Mouse (Mus musculus): Measurements from ENCODE around the gene Hrh2. TPM values are rescaled to one million over a fixed set of nuclear protein-coding genes. Genes with fewer than 3 reads are reported as not detected.

Gene Hrh2
- total RNA-seq, 2 experiments from 2014 or later, result 0.12 TPM

DNA sequence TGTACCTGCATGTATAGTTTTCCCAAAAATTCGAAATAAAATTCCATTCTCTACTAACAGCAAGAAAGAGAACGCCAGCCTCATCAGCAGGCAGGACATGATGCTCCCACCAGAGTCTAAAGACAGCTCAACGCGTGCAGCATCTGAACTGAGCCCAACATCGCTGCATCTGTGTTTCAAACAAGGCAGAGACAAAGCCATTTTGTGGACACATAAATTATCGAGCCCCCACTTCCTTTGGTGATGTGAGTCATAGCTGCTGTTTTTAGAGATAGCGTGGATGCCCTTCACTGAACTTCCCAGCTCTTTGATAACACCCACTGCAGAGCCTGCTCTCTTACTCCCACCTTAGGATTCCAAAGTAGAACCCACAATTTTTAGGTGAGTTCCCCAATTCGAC lies 16.5 kb upstream of the Hrh2 start:
- intact Hi-C loops (cut with DNase I), result loop anchor here (5.0 kb wide), 1 partner anchor 52 kb away; no protein-coding TSS in a partner anchor
- no peak for DNase-seq

GRCm38 (mm10) chr13:54176406-54177020 lies 15.4 kb upstream of the Hrh2 start:
- intact Hi-C loops (cut with DNase I), result loop anchor here (5.0 kb wide), 1 partner anchor 51 kb away; no protein-coding TSS in a partner anchor
- peak in 1 of 2 experiments; percentile 18 for DNase-seq

GRCm38 (mm10) chr13:54177346-54177745 lies 14.6 kb upstream of the Hrh2 start:
- DNase-seq, result no peak
- intact Hi-C loops (cut with DNase I), result loop anchor here (5.0 kb wide), 1 partner anchor 50 kb away; no protein-coding TSS in a partner anchor

DNA sequence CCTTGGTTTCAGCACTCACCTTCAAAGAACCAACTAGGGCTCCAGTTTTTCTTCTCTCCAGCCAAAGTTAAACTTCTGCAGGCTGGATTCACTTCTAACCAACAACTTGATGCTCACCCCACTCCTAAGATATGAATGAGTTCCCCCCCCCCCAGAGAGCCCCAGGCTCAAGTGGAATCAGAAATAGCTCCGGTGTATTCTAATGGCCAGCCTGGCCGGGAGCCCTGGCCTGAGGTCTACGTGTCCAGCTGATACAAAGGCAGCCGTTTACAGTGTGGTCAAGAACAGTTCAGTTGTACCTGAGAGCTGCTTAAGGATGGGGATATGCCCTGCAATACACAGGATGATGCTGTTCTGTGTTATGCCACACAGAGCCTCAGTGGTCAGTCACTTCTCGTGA lies 13.3 kb upstream of the Hrh2 start:
- intact Hi-C loops (cut with DNase I), result loop anchor here (5.0 kb wide), 1 partner anchor 49 kb away; no protein-coding TSS in a partner anchor
- peak; percentile 33 to 48 for DNase-seq

- intact Hi-C loops (cut with DNase I), result loop anchor here (5.0 kb wide), 1 partner anchor 47 kb away; no protein-coding TSS in a partner anchor
- peak in 1 of 2 experiments; percentile 8 for DNase-seq
Measured at GRCm38 (mm10) chr13:54179971-54180370, 12.0 kb upstream of the Hrh2 start.

- intact Hi-C loops (cut with DNase I), result no loop called here
- peak; percentile 70 to 71 for DNase-seq
Measured at GRCm38 (mm10) chr13:54180461-54180860, 11.5 kb upstream of the Hrh2 start.

DNA sequence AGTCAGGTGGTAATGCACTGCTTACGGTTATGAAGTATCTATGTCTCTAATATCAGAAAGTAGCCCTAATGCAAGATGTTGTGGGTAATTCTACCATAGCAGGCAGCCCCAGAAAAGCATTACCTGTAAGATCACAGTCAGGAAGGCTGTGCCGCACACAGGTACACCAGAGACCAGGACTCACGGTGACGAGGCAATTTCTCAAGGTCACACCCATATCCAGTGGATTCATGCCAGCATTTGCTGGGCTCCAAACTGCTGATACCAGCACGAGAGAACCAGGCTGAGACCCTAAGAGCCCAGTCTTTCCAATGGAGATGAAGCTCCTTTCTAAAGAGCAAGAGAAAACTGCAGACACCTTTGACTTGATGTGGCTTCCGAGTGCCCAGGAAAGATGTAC lies 10.6 kb upstream of the Hrh2 start:
- intact Hi-C loops (cut with DNase I), result no loop called here
- DNase-seq, result no peak

GRCm38 (mm10) chr13:54181947-54182346 lies 10.0 kb upstream of the Hrh2 start:
- DNase-seq, result no peak
- intact Hi-C loops (cut with DNase I), result no loop called here

DNA sequence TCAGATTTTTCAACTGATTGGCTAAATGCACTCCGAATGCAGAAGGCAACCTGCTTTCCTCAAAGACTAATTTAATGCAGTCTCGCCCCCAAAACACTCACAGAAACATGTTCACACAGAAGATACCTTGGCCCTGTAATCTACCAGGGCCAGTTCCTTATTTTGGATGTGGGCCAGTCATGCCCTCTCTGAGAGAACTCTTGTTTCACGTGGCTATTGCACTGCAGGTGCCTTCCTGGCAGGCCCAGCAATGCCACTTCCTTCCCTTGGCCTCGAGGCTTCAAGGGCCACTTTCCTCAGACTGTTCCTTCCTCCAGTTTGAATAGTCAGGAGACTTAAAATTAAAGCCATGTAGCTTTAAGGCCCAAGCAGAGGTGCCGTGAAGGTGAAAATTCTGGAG lies 5.5 kb upstream of the Hrh2 start:
- DNase-seq, result no peak
- intact Hi-C loops (cut with DNase I), result no loop called here

DNA sequence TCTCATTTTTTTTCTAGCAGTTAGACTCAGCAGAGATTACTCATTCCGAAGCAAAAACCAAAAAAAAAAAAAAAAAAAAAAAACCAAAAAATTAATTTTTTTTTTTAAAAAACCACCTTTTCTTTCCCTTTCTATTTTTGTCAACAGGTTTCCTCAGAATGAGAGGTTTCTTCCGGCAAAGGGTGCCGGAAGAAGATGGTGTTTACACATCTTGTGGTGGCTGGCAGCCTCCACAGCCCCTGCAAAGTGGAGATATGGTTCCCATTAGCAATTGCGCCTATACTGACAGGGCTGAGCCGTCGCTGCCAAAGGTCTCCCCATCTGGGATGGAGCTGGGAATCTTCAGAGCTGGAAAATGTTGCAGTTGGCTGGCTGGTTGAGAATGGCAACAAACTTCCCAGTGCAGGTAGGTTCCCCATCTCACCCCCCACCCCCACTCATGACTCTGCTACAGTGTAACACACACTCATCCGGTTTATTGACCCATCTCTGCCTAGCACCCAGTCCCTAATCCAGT lies 3.7 kb upstream of the Hrh2 start:
- DNase-seq, result no peak
- intact Hi-C loops (cut with DNase I), result no loop called here

DNA sequence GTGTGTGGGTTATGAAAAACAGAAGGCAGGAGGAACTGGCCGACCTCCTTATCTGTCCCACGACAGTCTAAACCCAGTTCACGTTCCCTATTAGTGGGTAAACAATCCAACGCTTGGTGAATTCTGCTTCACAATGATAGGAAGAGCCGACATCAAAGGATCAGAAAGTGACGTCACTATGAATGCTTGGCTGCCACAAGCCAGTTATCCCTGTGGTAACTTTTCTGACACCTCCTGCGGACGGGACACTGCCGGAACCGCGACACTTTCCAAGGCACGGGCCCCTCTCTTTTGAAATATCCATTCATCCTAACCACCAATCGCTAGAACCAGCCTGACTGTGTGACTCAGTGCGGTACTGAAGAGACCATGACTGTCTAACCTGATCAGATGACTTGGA lies 2.0 kb upstream of the Hrh2 start:
- intact Hi-C loops (cut with DNase I), result no loop called here
- DNase-seq, result no peak

DNA sequence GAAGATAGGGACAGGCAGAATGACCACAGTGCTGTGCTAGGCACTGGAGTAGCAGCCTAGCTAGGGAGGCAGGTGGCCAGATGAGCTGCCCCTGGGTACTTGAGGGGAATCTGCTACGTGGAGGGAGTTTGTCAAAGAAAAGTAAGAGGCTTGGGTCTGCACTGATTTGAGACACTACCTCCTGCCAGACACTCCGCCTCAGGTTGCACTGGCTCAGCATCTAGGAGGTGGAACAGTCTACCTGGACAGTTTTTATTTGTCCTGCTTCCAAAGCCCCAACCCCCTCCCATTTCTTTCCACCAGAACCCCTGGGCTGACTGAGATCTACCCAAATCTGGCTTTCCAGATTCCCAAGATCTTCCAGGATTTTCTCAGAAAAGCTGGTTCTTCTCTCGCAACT lies 748 bp upstream of the Hrh2 start:
- intact Hi-C loops (cut with DNase I), result no loop called here
- DNase-seq, result no peak

DNA sequence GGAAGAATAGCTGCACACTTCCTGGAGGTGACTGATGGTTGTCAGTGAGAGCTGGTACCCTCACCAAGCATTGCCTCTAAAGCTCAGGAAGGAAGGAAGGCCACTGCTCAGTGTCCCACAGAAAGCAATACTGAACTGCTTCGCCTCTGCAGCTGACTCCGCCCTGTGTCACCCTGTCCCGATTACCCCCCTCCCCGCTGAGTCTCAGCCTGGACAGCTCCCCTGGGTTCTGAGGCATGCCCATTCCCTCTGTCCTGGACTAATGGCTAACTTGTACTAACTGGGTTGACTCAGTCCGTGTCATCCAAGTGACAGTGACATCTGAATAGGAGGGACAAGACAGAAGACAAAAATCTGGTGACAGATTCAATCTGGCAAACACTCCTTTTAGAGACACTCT lies 1.7 kb downstream of the Hrh2 start:
- intact Hi-C loops (cut with DNase I), result no loop called here
- no peak for DNase-seq

- DNase-seq, result no peak
- intact Hi-C loops (cut with DNase I), result no loop called here
Measured at GRCm38 (mm10) chr13:54199000-54199399, 7.1 kb downstream of the Hrh2 start.

DNA sequence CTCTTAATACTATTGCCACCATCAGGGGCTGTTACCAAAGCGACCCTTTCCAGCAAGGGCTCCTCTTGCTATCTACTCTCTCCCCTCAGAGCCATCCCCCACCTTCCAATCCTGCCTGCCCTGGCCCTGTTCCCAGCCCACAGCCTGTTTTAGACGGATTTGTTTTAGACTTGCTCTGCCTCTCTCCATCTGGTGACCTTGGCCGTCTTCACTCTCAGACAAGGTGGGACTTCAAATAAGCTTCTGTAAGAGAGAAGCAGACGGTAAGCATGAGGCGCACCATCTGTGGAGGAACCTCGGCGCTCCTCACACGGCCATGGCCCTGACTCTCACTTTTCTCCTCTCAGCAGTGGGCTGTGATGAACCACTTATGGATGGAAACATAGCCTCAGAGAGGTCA lies 10.5 kb downstream of the Hrh2 start:
- DNase-seq, result no peak
- intact Hi-C loops (cut with DNase I), result no loop called here

GRCm38 (mm10) chr13:54203419-54203818 lies 11.5 kb downstream of the Hrh2 start:
- DNase-seq, result no peak

DNA sequence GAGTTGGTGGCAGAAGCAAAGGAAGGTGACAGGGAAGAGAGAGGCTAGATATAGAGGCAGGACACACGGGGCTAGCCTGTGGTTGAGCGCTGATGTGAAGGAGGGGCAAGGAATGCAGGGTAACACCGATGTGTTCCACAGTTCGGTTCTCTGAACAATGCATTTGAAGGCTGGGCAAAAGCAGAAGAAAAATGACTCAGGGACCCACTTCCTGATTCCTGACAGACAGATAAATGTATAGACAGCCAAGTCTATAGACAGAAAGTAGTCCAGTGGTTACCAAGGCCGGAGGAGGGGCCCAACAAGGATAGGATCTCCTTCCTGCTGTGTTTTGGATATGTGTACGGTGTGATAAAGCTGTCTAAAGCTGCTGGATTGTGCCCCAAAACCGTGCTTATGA lies 13.3 kb downstream of the Hrh2 start:
- intact Hi-C loops (cut with DNase I), result no loop called here
- no peak for DNase-seq

More at GRCm38 (mm10) chr13:54203419-54203818, 11.5 kb downstream of the Hrh2 start:
- intact Hi-C loops (cut with DNase I), result no loop called here

DNA sequence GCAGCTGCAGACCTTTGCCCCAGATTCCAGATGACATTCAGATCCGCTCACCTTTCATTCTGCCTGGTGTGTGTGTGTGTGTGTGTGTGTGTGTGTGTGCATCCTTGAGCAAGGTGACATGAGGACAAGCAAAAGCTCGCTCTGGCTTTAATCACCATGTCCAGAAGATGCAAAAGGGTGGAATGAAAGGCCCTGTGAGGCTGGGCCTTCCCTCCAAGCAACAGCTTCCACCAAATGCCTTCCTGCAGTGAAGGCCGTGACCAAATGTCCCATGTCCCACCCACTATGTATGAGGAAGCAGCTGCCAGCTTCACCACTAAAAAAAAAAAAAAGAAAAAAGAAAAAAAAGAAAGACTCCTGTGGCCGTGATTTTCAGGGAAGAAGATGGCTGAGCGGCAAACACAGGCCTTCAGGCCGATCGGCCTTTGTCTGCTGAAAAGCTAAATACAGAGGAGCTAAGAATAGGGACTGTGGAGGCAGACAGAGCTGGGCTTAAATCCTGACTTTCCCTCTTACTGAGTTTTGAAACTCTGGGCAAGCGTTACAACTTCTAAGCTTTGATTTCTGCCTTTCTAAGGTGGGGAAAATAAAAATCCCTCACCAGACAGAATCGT lies 14.3 kb downstream of the Hrh2 start:
- intact Hi-C loops (cut with DNase I), result no loop called here
- DNase-seq, result no peak

DNA sequence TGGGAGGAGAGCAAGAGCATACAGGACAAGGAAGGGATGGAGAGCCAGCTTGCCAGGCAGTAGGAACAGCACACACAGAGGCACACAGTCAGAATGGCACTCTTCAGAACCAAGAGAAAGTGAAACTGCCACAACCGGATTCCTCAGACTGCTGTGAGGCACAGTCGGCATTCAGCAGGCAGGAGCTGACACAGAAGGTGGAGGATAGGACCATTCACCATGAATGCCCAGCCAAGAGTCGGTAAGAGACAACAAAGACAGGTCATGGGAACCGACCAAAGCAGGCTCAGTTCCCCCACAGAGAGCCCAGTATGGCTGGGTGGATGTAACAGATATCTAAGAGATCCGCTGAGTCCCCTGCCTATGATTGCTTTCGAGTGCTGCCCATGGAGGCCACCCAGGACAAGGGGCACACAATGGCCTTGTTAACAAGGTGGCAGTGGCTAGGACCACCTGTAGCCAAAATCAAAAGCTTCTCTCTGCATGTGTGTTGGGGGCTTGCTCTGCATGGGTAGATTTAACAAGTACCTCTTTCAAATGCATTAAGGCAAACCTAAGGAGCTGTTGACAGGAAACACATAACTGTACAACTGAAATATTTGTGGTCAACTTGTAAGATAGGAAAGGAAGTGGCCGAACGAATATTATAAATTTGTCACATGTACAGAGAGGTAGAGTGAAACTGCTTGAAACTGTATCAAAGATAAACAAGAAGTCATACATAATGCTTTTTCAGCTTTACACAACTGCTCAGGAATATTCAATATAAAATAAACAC lies 17.7 kb downstream of the Hrh2 start:
- DNase-seq, result no peak
- intact Hi-C loops (cut with DNase I), result no loop called here

GRCm38 (mm10) chr13:54211528-54212488 lies 19.9 kb downstream of the Hrh2 start:
- intact Hi-C loops (cut with DNase I), result no loop called here
- DNase-seq, result no peak

All from heart, postnatal 10 days (tissue).